Mouse (Mus musculus) lung, postnatal 0 days (tissue): ENCODE measurements at regions not wholly inside any gene's neighbourhood (a gene's known extent, or its start where the extent isn't known, plus 50 kb on each side); places are given as distances from the start of the nearest gene placed in this dataset.
A peak's percentile ranks its signal among the peaks of the same experiment; 100 is the strongest.

Source experiments
- ATAC-seq: fragments of 200-750 bp; cut with Nextera tagmentation; 2 replicates; pipeline ENCODE4 v1.8.0; 2017; ENCODE audit warnings: moderate library complexity
- DNase-seq: peaks from one replicate; pipeline ENCODE4 v3.0.0-alpha.2; 2016; ENCODE audit warnings: low spot score
- H3K27ac ChIP-seq: fragments of 300-500 bp; sonication (generic); 2 replicates; pipeline ENCODE4 v1.5.1; 2014; ENCODE audit warnings: antibody characterized with exemption, mild to moderate bottlenecking, low read length, mixed read lengths
- H3K27me3 ChIP-seq: fragments of 300-500 bp; sonication (generic); replicated peaks from 2 replicates; pipeline ENCODE4 v1.6.1; 2014; ENCODE audit warnings: low read length, mixed read lengths; ENCODE audit not compliant: insufficient read depth
- H3K36me3 ChIP-seq: fragments of 300-500 bp; sonication (generic); 2 replicates; pipeline ENCODE4 v1.6.1; 2014; ENCODE audit warnings: low read length, mixed read lengths; ENCODE audit not compliant: insufficient read depth
- H3K4me1 ChIP-seq: fragments of 300-500 bp; sonication (generic); 2 replicates; pipeline ENCODE4 v1.6.1; 2014; ENCODE audit warnings: antibody characterized with exemption, low read depth, low read length, mixed read lengths; ENCODE audit not compliant: insufficient read depth
- H3K4me2 ChIP-seq: fragments of 300-500 bp; sonication (generic); replicated peaks from 2 replicates; pipeline ENCODE4 v1.6.1; 2014; ENCODE audit warnings: low read depth, mild to moderate bottlenecking, low read length, moderate library complexity, mixed read lengths
- H3K4me3 ChIP-seq: fragments of 300-500 bp; sonication (generic); 2 replicates; pipeline ENCODE4 v1.5.1; 2014; ENCODE audit warnings: low read depth, low read length
- H3K9ac ChIP-seq: fragments of 300-500 bp; sonication (generic); replicated peaks from 2 replicates; pipeline ENCODE4 v1.6.1; 2014; ENCODE audit warnings: low read depth, mild to moderate bottlenecking
- H3K9me3 ChIP-seq: fragments of 300-500 bp; sonication (generic); 2 replicates; pipeline ENCODE4 v1.6.1; 2016; ENCODE audit warnings: low read length, mixed read lengths
- CTCF ChIP-seq: IDR thresholded peaks from 2 replicates; pipeline ENCODE4 v1.5.1; 2016; ENCODE audit warnings: antibody characterized with exemption, mild to moderate bottlenecking
- EP300 ChIP-seq: IDR thresholded peaks from 2 replicates; pipeline ENCODE4 v1.6.1; 2016; ENCODE audit warnings: antibody characterized with exemption, mild to moderate bottlenecking, control low read depth
- WGBS: fragments of 180-500 bp; shearing (Covaris S2); extraction: QIAGEN DNeasy Blood & Tissue Kit; methylation state at CpG from one replicate; pipeline ENCODE4 v1.1.7; 2014; 5-methylcytosine and 5-hydroxymethylcytosine counted together

GRCm38 (mm10) chr7:129818833-129819232, 227.2 kb downstream of the Wdr11 start:
- TF ChIP-seq CTCF (no peak), EP300 (no peak)
- H3K27me3 ChIP-seq = no peaks in the 10 kb centered on the region
- no peak for ATAC-seq
- WGBS = 82% methylated on average over 2 of the region's 2 CpGs
- H3K4me2 ChIP-seq = no peak overlapping the region
- H3K36me3 ChIP-seq = no peaks in the 10 kb centered on the region
- H3K27ac ChIP-seq = no peak overlapping the region
- no peaks in the 10 kb centered on the region for H3K9me3 ChIP-seq
- H3K4me1 ChIP-seq = no peaks in the 10 kb centered on the region
- no peak overlapping the region for H3K4me3 ChIP-seq
- no peak for DNase-seq
- H3K9ac ChIP-seq = no peak overlapping the region

- Histone ChIP-seq H3K27me3 (no peaks in the 10 kb centered on the region), H3K36me3 (no peaks in the 10 kb centered on the region), H3K9me3 (no peaks in the 10 kb centered on the region), H3K4me3 (no peak overlapping the region), H3K4me2 (no peak overlapping the region), H3K27ac (no peak overlapping the region), H3K4me1 (no peaks in the 10 kb centered on the region), H3K9ac (no peak overlapping the region)
- peak; percentile 43; the same call in 1 of the 2 replicates for ATAC-seq
- peak; percentile 44 for DNase-seq
- TF ChIP-seq CTCF (no peak), EP300 (no peak)
- WGBS = 65% methylated on average over 5 of the region's 5 CpGs
Measured at GRCm38 (mm10) chr7:129819651-129820050, 228.0 kb downstream of the Wdr11 start.

GRCm38 (mm10) chr7:129828970-129829369, 237.3 kb downstream of the Wdr11 start:
- no peaks in the 10 kb centered on the region for H3K27me3 ChIP-seq
- no peak overlapping the region for H3K27ac ChIP-seq
- no peak overlapping the region for H3K9ac ChIP-seq
- no peak for ATAC-seq
- WGBS = 41% methylated on average over 1 of the region's 1 CpGs
- TF ChIP-seq CTCF (no peak), EP300 (no peak)
- H3K36me3 ChIP-seq = no peaks in the 10 kb centered on the region
- no peak overlapping the region for H3K4me3 ChIP-seq
- no peaks in the 10 kb centered on the region for H3K4me1 ChIP-seq
- no peak for DNase-seq
- no peaks in the 10 kb centered on the region for H3K9me3 ChIP-seq
- no peak overlapping the region for H3K4me2 ChIP-seq

DNA sequence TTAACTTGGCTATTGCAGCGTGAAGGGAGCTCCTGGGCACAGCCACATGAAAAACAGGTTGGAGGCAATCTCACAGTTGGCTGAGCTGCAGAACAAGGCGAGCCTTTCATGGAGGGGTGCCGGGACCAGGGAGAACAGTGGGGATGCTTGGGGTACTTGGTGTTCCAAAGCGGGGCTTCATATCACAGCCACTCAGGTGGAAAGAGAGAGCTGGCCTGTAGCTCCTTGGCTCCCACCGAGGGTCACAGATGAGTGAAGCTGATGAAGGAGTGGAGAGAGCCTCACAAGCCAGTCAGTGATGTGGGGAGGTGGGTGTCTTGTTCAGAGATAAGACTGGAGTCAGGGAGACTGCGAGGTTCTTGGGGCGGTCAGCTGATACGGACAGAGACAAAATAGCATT, 241.2 kb downstream of the Wdr11 start:
- no peak for ATAC-seq
- no peaks in the 10 kb centered on the region for H3K36me3 ChIP-seq

GRCm38 (mm10) chr7:129842303-129843122, 250.8 kb downstream of the Wdr11 start:
- no peak for ATAC-seq
- Histone ChIP-seq H3K9me3 (no peaks in the 10 kb centered on the region), H3K27me3 (no peaks in the 10 kb centered on the region), H3K4me1 (no peaks in the 10 kb centered on the region), H3K9ac (no peak overlapping the region), H3K4me3 (no peak overlapping the region), H3K36me3 (no peaks in the 10 kb centered on the region), H3K27ac (no peak overlapping the region), H3K4me2 (no peak overlapping the region)
- DNase-seq = no peak
- no peak for TF ChIP-seq EP300
- no peak for TF ChIP-seq CTCF
- WGBS = 76% methylated on average over 10 of the region's 10 CpGs

More for the DNA sequence above, 241.2 kb downstream of the Wdr11 start:
- no peak overlapping the region for H3K9ac ChIP-seq
- H3K9me3 ChIP-seq = no peaks in the 10 kb centered on the region
- H3K27ac ChIP-seq = no peak overlapping the region
- 63% methylated on average over 8 of the region's 8 CpGs for WGBS
- H3K4me3 ChIP-seq = no peak overlapping the region
- no peaks in the 10 kb centered on the region for H3K27me3 ChIP-seq
- no peak for DNase-seq
- H3K4me2 ChIP-seq = no peak overlapping the region
- H3K4me1 ChIP-seq = no peaks in the 10 kb centered on the region
- TF ChIP-seq EP300 = no peak
- TF ChIP-seq CTCF = no peak

DNA sequence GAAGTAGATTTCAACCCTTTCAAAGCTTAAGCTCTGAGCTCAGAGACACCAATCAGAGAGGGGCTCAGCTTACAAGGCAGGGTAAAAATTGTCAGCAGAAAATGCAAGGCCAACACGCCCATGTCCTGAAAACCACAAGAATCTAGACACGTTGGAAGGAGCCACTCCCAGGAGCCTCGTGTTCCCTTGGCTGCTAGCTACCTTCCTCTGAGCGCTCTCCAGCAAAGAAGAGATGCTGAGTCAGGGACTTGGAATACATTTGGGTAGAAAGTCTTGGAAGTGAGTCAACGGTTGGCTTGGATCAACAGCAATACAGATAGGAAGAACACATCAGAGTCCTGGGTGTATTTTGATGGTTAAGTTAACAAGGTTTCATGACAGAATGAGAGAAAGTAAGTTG, 255.5 kb downstream of the Wdr11 start:
- ATAC-seq (peak; percentile 87), DNase-seq (peak; percentile 89)
- Histone ChIP-seq H3K4me2 (no peak overlapping the region), H3K4me3 (no peak overlapping the region), H3K27ac (no peak overlapping the region), H3K27me3 (no peaks in the 10 kb centered on the region), H3K9me3 (no peaks in the 10 kb centered on the region), H3K9ac (no peak overlapping the region), H3K4me1 (no peaks in the 10 kb centered on the region), H3K36me3 (no peaks in the 10 kb centered on the region)
- WGBS = 32% methylated on average over 5 of the region's 5 CpGs
- TF ChIP-seq EP300 = peak; percentile 68
- no peak for TF ChIP-seq CTCF
